Mouse (Mus musculus): ENCODE measurements at regions not wholly inside any gene's neighbourhood (a gene's known extent, or its start where the extent isn't known, plus 50 kb on each side); places are given as distances from the start of the nearest gene placed in this dataset.

DNA sequence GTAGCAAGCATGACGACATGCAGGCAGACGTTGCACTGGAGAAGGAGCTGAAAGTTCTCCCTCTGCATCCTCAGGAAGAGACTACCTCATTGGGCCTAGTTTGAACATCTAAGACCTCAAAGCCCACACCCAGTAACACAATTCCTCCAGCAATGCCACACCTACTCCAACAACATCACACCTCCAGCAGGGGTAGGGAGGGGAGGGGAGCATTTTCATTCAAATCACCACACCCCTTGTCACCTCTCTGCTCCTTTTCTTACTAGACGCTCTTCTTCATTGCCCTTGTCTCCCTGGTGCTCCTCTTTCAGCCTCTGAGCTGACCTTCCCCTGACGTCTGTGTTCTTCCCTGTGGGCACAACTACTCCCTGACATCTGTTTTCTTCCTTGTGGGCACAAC lies 81.1 kb upstream of the Irx3 start:
- DNase-seq = no peak

DNA sequence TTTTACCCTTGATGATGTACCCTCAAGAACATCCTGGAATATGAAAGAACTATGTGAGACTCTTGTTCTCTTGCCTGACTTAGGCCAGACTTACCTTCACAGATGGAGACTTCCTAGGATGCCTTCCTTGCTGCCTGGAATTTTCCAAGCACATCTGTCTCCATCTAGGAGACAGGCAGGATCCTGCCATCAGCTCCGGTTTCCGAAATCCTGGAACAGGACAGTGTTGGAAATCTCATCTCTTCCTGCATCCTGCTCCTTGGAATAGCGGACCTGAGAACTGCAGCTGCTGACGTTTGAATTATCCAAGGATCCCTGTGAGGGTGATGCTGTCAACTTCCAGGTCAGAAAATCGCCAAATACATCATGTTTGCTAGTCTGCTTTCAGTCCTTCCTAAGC lies 77.0 kb upstream of the Irx3 start:
- DNase-seq = peak; percentile 9

DNA sequence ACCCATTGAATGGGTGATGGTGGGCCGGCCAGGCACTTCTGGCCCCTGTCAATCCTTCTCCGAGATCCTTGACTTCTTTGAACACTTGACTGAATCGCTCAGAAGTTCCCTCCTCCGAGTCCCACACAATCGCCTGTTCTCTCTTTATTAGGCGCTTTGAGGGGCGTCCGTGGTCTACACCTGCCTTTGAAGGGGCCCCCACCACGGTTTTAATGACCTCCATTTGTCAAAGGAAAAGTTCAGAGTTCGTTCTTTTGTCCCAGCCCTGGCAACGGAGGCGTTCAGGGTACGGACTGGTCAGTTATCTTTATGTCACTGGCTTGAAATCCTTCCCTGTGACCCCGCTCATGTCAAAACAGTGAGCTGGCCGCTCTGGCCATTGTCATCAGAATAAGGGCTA lies 74.3 kb upstream of the Irx3 start:
- DNase-seq = no peak

GRCm38 (mm10) chr8:91873232-91873631 lies 71.4 kb upstream of the Irx3 start:
- DNase-seq = no peak

- DNase-seq = peak; percentile 10 to 19
Observed at GRCm38 (mm10) chr8:91872278-91873115, 70.6 kb upstream of the Irx3 start.

DNA sequence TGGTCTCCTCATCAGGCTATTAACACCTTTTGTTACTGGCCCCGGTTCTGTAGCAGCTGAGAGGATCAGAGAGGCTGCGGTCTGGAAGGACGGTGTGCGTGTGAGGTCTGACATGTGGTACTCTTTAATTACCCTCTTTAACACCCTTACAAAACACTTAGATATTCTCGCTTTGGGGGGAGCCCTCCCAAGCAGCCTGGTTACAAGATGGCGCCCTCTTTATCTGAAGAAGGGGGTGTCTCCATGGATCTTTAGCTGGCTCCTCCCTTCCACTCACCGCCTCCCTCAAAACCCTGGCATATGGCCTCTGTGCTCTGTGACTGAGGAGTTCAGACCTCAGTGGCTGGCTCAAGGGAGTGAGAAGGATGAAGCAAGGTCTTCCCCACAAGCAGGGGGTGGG lies 65.2 kb upstream of the Irx3 start:
- DNase-seq = no peak

DNA sequence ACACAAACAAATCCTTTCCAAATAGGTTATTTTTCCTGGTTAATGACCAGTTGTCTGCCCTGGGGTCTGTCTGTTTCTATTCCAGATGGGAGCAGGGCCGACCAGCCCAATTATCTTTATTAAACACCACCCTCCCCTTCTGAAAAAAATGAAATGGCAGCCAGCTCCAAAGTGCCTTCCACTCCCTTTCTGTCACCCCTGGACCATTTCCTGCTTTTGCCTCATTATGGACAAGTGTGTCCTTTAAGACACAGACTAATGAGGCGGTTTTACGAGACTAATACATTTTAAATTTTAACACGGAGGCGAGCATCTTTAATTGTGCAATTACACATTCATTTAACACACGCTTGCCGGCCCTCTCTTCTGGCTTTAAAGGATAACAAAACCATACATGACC lies 64.2 kb upstream of the Irx3 start:
- no peak for DNase-seq

- no peak for DNase-seq
Observed at GRCm38 (mm10) chr8:91865361-91865760, 63.5 kb upstream of the Irx3 start.

GRCm38 (mm10) chr8:91863505-91863904 lies 61.6 kb upstream of the Irx3 start:
- no peak for DNase-seq

DNA sequence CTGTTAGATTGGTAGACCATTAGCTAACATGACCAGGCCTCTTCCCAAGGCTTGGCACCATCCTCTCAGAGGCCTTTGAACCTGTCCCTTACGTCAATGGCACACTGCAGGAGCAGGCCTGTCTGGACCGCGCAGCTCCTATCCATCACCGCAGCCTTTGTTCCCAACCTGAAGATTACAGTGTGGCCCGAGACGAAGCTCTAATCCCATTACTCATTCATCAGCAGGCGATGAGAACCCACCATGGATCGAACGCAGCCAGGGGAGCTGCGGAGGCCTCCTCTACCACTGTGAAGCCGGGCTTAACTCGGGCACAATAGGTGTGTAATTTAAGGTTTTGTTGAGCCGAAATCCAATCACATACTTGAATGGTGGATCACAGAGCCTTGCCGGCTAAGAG lies 54.0 kb upstream of the Irx3 start:
- no peak for DNase-seq

DNA sequence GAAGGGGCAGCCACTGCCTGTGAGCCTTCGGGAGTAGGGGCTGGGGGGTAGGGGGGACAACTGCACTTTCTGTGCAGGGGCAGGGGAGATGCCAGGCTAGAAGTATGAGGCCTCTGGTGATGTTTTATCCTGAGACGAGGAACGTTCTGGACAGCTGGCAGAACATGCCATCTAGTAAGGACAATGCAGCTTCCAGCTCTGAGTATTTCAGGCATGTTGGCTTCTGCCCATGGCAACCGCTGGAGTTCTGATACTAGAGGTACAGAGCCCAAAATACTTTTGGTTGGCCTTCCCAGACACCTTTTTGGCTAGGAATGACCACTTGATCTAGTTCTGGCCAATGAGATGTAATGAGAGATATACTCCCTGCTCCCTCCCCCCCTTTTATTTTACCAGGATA lies 52.5 kb upstream of the Irx3 start:
- DNase-seq = no peak

DNA sequence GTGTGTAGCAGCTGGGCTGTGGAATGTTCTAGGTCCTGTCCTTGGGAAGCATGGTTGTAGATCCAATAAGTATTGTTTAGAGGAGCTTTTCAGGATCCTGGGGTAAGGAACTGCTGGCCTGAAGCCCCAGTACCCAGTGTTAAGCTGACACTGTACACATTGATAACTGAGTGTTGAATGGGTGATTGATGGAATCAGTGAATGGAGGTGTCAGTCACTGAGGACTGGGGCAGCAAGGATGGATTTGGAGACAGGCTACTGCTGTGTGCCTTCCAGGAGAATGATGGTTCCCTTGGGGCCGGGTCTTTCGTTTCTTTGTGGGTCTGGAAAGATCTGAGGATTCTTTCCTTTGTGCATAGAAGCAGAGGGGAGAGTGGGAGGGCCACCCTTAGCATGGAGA lies 51.9 kb upstream of the Irx3 start:
- no peak for DNase-seq

GRCm38 (mm10) chr8:91853336-91853735 lies 51.5 kb upstream of the Irx3 start:
- DNase-seq = no peak

Measured in adrenal gland, postnatal 36 days (tissue).